Mouse (Mus musculus) embryonic facial prominence, embryonic 14.5 days (tissue): ENCODE measurements at regions not wholly inside any gene's neighbourhood (a gene's known extent, or its start where the extent isn't known, plus 50 kb on each side); places are given as distances from the start of the nearest gene placed in this dataset.
"Not testable (repeated sequence)": the region's sequence is repeated elsewhere in the genome, so short reads cannot be mapped to it uniquely, and the experiment has no call there.

Source experiments
- ATAC-seq: fragments of 200-750 bp; cut with Nextera tagmentation; 2 replicates; pipeline ENCODE4 v1.8.0; 2017; ENCODE audit warnings: low read depth, moderate number of reproducible peaks, moderate TSS enrichment
- DNase-seq: peaks from one replicate; pipeline ENCODE4 v3.0.0-alpha.2; 2015; ENCODE audit warnings: low spot score
- H3K27ac ChIP-seq: fragments of 300-500 bp; sonication (generic); replicated peaks from 2 replicates; pipeline ENCODE4 v1.5.1; 2014; ENCODE audit warnings: low read depth, mild to moderate bottlenecking, low read length, moderate library complexity
- H3K27me3 ChIP-seq: fragments of 300-500 bp; sonication (generic); replicated peaks from 2 replicates; pipeline ENCODE4 v1.6.1; 2014; ENCODE audit warnings: low read length; ENCODE audit not compliant: control insufficient read depth, insufficient read depth
- H3K36me3 ChIP-seq: fragments of 300-500 bp; sonication (generic); 2 replicates; pipeline ENCODE4 v1.6.1; 2014; ENCODE audit warnings: low read length, mixed read lengths; ENCODE audit not compliant: control insufficient read depth, insufficient read depth
- H3K4me1 ChIP-seq: fragments of 300-500 bp; sonication (generic); 2 replicates; pipeline ENCODE4 v1.6.1; 2014; ENCODE audit warnings: antibody characterized with exemption, low read length; ENCODE audit not compliant: control insufficient read depth, insufficient read depth
- H3K4me2 ChIP-seq: fragments of 300-500 bp; sonication (generic); 2 replicates; pipeline ENCODE4 v1.6.1; 2014; ENCODE audit warnings: low read depth, mild to moderate bottlenecking, low read length, moderate library complexity, mixed read lengths
- H3K4me3 ChIP-seq: fragments of 300-500 bp; sonication (generic); 2 replicates; pipeline ENCODE4 v1.5.1; 2014; ENCODE audit warnings: low read depth, mild to moderate bottlenecking, low read length
- H3K9ac ChIP-seq: fragments of 300-500 bp; sonication (generic); 2 replicates; pipeline ENCODE4 v1.6.1; 2014; ENCODE audit warnings: low read depth, mild to moderate bottlenecking, low read length, moderate library complexity, mixed read lengths
- H3K9me3 ChIP-seq: fragments of 300-500 bp; sonication (generic); 2 replicates; pipeline ENCODE4 v1.6.1; 2016; ENCODE audit warnings: low read length; ENCODE audit not compliant: control insufficient read depth
- WGBS: fragments of 180-500 bp; shearing (Covaris S2); extraction: QIAGEN DNeasy Blood & Tissue Kit; methylation state at CpG from one replicate; pipeline ENCODE4 v1.1.7; 2014; 5-methylcytosine and 5-hydroxymethylcytosine counted together

GRCm38 (mm10) chrX:94785983-94786382, 61.6 kb downstream of the Zxdb start:
- Histone ChIP-seq H3K36me3 (no peaks in the 10 kb centered on the region), H3K9ac (no peak overlapping the region)
- ATAC-seq: no peak

GRCm38 (mm10) chrX:94788331-94788920, 64.1 kb downstream of the Zxdb start:
- Histone ChIP-seq H3K36me3 (no peaks in the 10 kb centered on the region), H3K9ac (no peak overlapping the region), H3K4me1 (no peaks in the 10 kb centered on the region), H3K4me3 (no peak overlapping the region), H3K9me3 (no peaks in the 10 kb centered on the region), H3K27ac (no peak overlapping the region), H3K27me3 (no peaks in the 10 kb centered on the region), H3K4me2 (no peak overlapping the region)
- ATAC-seq (no peak), DNase-seq (no peak)
- 81% methylated on average over 3 of the region's 3 CpGs for WGBS

More at GRCm38 (mm10) chrX:94785983-94786382, 61.6 kb downstream of the Zxdb start:
- H3K4me1 ChIP-seq: no peaks in the 10 kb centered on the region
- no peak overlapping the region for H3K4me3 ChIP-seq
- no peak overlapping the region for H3K4me2 ChIP-seq
- H3K9me3 ChIP-seq: no peaks in the 10 kb centered on the region
- WGBS: 79% methylated on average over 5 of the region's 5 CpGs
- H3K27ac ChIP-seq: no peak overlapping the region
- H3K27me3 ChIP-seq: no peaks in the 10 kb centered on the region
- no peak for DNase-seq

GRCm38 (mm10) chrX:94796845-94797244, 72.5 kb downstream of the Zxdb start:
- not testable (repeated sequence) for H3K4me3 ChIP-seq, H3K36me3 ChIP-seq, H3K4me1 ChIP-seq, H3K4me2 ChIP-seq, H3K9ac ChIP-seq, DNase-seq, ATAC-seq, H3K9me3 ChIP-seq, H3K27me3 ChIP-seq, H3K27ac ChIP-seq
- no CpG with 5 or more reads among the region's 37 CpGs for WGBS

- not testable (repeated sequence) for H3K9me3 ChIP-seq, H3K4me2 ChIP-seq, DNase-seq, H3K27ac ChIP-seq, H3K4me3 ChIP-seq, H3K27me3 ChIP-seq, H3K36me3 ChIP-seq, H3K9ac ChIP-seq, H3K4me1 ChIP-seq
- WGBS: no CpG with 5 or more reads among the region's 131 CpGs
- peak; percentile 83 for ATAC-seq
Observed at GRCm38 (mm10) chrX:94797348-94798182, 73.2 kb downstream of the Zxdb start.

GRCm38 (mm10) chrX:94798183-94798619, 73.8 kb downstream of the Zxdb start:
- peak; percentile 82 for ATAC-seq
- H3K27ac ChIP-seq, H3K9ac ChIP-seq, H3K4me1 ChIP-seq, H3K9me3 ChIP-seq, H3K4me3 ChIP-seq, DNase-seq, H3K27me3 ChIP-seq, H3K36me3 ChIP-seq, H3K4me2 ChIP-seq: not testable (repeated sequence)
- no CpG with 5 or more reads among the region's 22 CpGs for WGBS

DNA sequence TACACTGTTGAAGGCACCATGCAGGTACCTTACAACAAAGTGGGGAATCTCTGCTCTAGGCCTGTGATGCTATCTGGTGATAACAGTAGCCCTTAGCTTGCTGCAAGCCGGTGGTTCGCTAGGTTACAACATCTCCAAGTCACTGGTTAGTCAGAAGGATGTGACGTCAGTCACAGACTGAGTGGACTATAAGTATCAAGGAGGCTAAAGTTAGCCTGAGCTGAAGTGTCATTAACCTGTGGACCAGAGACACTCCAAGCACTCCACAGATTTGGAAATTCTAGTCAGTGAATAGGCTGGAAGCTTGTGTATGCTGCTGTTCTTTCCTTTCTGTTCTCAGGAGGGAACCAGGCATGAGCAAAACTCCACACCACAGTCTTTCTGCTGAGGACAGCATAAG, 88.4 kb downstream of the Zxdb start:
- not testable (repeated sequence) for H3K4me3 ChIP-seq, H3K27me3 ChIP-seq, DNase-seq, ATAC-seq, H3K4me2 ChIP-seq, H3K9ac ChIP-seq, H3K9me3 ChIP-seq, H3K27ac ChIP-seq, H3K4me1 ChIP-seq, H3K36me3 ChIP-seq
- no CpG with 5 or more reads among the region's 3 CpGs for WGBS

- H3K27me3 ChIP-seq, H3K4me3 ChIP-seq, H3K4me1 ChIP-seq, H3K36me3 ChIP-seq, ATAC-seq, H3K9ac ChIP-seq, H3K4me2 ChIP-seq, DNase-seq, H3K9me3 ChIP-seq, H3K27ac ChIP-seq: not testable (repeated sequence)
- 96% methylated on average over 6 of the region's 6 CpGs for WGBS
Observed at GRCm38 (mm10) chrX:94827524-94827923, 103.2 kb downstream of the Zxdb start.

GRCm38 (mm10) chrX:94844110-94844779, 119.9 kb downstream of the Zxdb start:
- not testable (repeated sequence) for H3K4me1 ChIP-seq, H3K4me2 ChIP-seq, H3K4me3 ChIP-seq, H3K27ac ChIP-seq, ATAC-seq, DNase-seq, H3K27me3 ChIP-seq, H3K9me3 ChIP-seq, H3K9ac ChIP-seq, H3K36me3 ChIP-seq
- WGBS: 29% methylated on average over 2 of the region's 2 CpGs
